Mouse (Mus musculus) ES-Bruce4 (cell line): ENCODE measurements at regions not wholly inside any gene's neighbourhood (a gene's known extent, or its start where the extent isn't known, plus 50 kb on each side); places are given as distances from the start of the nearest gene placed in this dataset.

Experiments
- CTCF ChIP-seq: IDR thresholded peaks from one replicate; pipeline ENCODE4 v1.8.1; 2011; ENCODE audit warnings: low read depth, low read length
- EP300 ChIP-seq: IDR thresholded peaks from 2 replicates; pipeline ENCODE4 v1.6.1; 2011; ENCODE audit warnings: low read depth, low read length; ENCODE audit not compliant: insufficient read depth
- POLR2A ChIP-seq: IDR thresholded peaks from one replicate; pipeline ENCODE4 v1.8.1; 2011; ENCODE audit warnings: low read length; ENCODE audit not compliant: insufficient read depth

DNA sequence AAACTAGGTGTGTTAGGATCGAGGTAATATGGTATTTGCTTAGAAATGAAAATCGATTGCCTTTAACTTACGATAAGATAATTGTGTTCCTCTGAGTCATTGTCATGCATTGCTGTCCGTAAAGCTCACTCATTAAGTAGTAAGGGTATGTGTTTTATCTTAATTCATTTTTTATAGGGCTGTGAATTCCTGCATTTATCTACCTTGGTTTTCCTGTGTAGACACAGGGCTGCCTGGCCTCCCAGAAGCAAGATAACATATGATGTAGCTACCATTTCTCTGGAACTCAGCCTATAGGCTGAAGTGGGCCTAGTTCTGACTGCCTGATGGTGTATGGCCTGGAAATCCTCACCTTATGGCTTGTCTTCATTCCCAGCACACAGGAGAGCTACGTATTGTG, 76.9 kb upstream of the Klf4 start:
- TF ChIP-seq POLR2A, result no peak
- TF ChIP-seq CTCF, result no peak
- TF ChIP-seq EP300, result no peak
